Mouse (Mus musculus) T-helper 17 cell (primary cell): ENCODE data around the gene Megf8.

ENCODE experiments used
- in situ Hi-C, 2 experiments: fragments of 300-600 bp; cut with MboI, MseI; formaldehyde crosslinking; loops; 1 replicate in 1 of 2; 2 replicates in 1 of 2; pipeline ENCODE4 v1.15.1; 2025; ENCODE audit warnings: high pct_unique_total_duplicates in 2 of 2

The Megf8 gene

DNA sequence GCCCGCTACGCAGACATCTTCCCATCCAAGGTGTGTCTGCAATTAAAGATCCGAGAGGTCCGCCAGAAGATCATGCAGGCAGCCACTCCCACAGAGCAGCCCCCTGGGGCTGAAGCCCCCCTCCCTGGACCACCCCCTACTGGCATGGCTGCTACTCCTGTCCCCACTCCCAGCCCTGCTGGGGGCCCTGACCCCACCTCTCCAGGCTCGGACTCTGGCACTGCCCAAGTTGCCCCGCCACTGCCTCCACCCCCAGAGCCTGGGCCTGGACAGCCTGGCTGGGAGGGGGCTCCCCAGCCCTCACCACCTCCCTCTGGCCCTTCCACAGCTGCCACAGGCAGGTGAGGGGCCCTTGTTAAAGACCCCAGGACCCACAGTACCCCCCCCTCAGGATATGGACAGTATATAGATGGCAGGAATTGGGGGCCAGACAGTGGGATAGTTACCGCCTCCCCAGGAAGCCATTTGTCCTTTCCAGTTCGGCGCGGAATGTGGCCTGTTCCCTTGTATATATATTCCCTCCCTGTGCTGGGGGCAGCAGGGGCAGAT, 23.7 kb upstream of the Megf8 start:
- in situ Hi-C loops = no loop called here

DNA sequence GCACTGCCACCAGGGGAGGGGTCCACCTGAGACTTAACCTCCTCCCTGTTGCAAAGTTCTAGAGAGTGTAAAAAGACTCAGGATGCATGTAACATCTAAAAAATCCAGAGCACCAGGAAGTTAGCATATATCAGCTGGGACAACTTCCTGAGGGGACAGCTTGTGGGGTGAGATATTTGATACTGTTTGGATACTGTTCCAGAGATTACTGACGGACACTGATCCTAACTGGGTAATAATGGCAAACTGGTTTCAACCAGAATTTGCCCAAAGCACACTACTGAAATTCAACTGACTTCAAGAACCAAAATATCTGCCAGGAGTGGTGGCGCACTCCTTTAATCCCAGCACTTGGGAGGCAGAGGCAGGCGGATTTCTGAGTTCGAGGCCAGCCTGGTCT, 22.5 kb upstream of the Megf8 start:
- in situ Hi-C loops = no loop called here

DNA sequence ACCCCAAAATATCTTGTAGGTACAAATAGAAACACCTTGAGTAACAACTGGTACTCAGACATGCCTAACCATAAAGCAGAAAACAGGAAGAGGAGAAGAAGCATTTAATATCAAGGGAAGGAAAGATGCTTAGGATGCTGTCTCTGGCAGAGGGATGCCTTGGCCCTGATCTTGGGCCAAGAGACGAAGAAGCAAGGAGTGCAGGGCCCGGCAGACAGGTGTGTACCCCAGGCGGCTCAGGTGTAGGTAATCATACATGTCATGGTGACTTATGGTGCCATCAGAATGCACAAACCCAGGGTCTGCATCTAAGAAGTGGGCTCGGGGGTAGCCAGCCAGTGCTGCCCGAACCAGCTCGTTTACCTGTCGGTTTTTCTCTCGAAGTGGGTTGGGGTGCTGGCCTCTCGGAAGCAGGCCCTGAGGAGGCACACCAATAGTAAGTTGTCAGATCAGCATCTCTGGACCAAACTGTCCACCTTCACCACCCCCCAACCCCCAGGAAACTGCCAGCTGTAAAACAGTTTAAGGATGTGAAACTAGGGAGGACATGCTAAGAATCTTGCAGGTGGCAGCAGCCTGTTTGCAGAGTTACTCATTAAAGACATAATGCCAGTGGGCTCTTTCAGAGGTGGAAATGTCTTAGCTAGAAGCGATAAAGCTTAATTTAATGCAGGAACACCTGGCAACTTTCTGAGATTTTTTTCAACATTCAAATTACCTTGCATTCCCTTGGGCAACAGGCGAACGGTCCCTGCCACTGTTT, 21.8 kb upstream of the Megf8 start:
- in situ Hi-C loops = no loop called here

DNA sequence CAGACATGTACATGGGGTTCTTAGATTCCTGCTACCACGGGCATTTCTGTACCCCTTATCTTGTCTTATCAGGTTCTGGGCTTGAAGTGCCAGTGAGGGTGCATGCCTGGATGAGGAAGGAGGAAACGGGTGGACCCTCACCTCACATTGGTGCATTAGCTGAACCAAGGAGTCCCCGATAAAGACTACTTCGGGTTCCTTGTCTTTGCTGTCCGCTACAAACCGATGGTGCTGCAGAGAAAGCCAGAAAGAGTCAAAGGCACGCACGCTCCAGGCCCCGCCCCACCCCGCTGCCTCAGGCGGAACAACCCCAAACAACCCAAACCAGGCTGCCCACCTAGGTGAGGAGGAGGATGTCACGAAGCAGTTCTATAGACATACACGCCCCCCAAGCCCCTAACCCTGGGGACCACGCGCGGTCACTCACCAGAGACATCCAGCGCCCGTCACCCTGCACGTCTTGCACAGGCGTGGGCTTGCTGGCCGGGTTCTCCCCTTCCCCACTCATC, 20.0 kb upstream of the Megf8 start:
- in situ Hi-C loops = no loop called here

DNA sequence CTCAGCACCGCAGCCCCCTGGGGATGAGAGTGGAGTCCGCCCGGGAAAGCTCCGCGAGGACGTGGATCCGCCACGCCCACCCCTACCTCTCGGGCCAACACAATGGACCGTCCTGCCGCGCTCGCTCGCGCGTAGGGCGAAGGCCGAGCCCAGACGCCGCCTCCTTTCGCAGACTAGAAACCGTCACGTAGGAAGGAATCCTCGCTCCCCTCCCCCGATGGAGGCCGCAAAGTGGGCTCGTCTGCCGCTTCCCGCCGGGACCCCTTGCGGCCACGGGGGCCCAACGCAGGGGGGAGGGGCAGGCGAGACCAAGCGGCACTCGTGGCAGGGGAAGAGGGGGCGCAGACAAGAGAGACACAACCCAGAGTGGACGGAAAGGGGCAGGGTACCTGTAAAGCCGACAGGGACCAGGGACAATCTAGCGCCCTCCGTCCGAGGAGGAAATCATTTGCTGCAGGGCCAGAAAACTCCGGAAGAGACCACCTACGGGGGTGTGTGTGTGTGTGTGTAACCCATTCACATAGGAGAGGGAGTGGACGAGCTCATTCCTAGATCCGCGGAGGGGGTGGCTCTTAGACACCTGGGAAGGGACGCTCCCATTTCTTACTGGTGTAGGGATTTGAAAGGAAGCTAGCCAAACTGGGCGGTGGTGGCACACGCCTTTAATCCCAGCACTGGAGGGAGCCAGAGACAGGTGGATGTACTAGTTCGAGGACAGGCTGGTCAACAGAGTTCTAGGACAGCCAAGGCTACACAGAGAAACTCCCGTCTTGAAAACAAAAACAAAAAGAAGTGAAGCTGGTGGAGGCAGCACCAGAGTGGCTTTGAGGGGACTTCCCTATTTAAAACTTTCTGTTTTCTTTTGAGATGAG, 19.3 kb upstream of the Megf8 start, which contains the start of gene Pafah1b3:
Gene Pafah1b3 (minus strand): TSS at position 533 of the 872 bp plus-strand sequence.
- in situ Hi-C loops = no loop called here

DNA sequence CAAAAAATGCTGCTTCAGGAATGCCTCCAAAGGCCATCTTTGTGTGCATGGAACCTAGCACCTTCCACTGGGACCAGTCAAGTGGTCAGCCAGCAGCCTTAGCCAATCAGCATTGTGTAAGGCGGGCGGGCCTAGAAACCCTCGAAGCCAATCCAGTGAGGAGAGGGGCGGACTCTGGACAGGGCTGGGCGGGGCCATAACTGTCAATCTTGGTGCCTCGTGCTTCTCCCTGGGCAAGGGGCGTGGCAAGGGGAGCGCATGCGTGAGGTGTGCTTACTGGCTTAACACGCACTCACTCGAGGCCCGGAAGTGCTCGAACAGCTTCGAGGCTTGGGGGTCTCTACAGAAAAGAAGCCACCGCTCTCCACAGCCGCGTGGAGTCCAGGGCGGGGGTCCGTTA, 15.9 kb upstream of the Megf8 start, which contains the start of gene Prr19:
Gene Prr19 (plus strand): TSS at position 349 of the 400 bp plus-strand sequence.
- in situ Hi-C loops = no loop called here

DNA sequence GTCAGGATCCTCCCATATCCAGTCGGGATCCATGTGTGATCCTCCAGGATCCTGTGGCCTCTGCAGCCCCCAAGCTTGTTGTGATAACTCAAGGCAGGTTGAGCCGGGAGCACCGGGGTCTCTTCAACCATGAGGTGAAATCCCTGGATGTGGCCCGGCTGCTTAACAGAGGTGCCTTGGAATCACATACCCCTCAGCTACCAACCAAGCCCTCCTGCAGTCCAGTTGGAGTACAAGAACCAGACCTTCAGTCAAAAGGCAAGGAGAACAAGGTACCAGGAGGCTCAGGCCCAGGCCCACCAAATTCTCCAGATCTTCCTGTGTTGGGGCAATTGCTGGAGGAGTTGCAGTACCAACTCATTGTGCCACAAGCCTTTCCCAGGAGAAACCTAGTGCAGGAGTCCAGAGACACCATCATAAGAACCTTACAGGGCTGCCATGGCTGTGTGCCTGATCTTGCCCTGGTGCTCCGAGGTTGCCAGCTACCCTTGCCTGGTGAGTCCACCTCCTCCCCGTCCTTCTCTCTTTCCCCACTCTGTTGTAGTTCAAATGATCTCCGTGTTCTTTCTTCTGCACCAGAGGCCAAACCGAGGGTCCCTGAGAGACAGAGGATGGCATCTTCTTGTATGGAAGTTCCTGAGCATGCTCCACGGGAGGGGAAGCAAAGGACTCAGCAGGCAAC, 13.8 kb upstream of the Megf8 start:
- in situ Hi-C loops = no loop called here

DNA sequence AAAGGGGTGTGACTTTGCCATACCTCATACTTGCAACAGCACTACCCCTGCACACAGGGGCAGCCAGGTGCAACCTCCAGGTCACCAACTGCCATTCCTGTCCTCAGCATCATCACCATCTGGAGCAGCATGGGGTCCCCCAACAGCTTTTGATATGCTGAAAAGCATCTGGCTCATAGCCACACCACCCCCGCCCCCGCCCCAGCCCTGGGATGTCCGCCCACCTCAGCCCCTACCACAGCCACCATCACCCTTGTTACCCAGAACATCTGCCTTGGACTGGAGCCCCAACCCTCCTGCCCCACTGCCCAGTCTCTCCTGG, 13.3 kb upstream of the Megf8 start:
- in situ Hi-C loops = no loop called here

DNA sequence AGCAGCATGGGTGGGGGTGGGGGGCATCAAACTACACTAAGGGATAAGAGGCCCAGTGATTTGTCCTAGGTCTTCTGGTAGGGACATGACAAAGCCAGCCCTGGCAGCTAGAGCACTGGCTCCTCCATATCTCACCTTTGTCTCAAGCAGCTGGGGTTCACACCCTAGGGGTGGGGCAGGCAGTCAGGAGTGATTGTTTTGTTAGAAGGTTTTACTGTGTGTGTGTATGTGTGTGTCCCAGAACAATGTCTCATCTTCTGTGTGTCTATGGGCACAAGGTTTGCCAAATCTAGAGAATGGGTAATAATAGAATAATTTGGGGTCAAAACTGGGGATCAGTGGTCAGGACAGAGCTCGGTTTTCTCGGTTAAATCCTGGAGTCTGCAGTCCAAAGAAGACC, 11.5 kb upstream of the Megf8 start:
- in situ Hi-C loops = no loop called here

DNA sequence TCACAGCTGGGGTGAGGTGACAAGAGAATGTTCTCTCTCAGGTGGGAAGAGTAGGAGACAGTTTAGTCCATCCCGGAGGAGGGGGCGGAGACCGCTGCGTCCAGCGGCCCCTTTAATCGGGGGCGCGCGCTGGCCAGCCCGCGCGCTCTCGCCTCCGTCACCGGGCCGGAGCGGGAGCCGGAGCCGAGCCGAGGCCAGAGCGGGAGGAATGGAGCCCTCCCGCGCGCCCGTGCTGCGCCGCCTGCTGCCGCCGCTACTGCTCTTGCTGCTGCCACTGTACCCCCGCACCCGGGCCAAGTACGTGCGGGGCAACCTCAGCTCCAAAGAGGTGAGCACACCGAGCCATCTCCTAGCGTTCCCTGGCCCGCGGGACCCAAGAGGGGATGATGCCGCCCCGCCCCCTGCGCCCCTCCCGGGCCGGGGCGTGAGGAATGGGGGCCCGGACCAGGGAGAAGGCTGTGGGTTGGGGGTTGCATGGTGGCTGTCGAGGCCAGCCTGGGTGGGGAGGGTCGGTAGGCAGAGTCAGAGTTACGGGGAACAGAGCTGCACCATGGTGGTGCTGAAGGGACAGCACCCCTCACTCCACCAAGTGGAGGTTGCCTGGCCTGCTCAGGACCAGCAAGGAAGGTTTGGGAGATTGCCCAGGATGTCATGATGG, 10.9 kb upstream of the Megf8 start, which contains the start of gene Tmem145:
Gene Tmem145 (plus strand): TSS at position 151 of the 658 bp plus-strand sequence.
- in situ Hi-C loops = no loop called here

DNA sequence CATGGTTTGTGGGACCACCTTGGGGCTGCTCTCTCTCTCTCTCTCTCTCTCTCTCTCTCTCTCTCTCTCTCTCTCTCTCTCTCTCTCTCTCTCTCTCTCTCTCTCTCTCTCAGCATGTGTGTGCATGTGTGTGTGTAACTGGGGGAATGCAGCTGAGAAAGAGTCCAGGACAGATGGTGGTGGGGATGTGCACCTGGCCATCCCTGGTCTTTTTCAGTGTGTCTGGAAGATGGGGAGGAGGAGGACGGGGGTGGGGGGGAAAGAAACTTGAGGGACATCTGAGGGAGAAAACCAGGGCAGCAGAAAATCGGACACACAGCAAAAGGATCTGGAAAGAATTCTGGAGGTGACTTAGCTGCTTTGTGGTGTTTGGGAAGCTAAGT, 10.4 kb upstream of the Megf8 start:
- in situ Hi-C loops = no loop called here

DNA sequence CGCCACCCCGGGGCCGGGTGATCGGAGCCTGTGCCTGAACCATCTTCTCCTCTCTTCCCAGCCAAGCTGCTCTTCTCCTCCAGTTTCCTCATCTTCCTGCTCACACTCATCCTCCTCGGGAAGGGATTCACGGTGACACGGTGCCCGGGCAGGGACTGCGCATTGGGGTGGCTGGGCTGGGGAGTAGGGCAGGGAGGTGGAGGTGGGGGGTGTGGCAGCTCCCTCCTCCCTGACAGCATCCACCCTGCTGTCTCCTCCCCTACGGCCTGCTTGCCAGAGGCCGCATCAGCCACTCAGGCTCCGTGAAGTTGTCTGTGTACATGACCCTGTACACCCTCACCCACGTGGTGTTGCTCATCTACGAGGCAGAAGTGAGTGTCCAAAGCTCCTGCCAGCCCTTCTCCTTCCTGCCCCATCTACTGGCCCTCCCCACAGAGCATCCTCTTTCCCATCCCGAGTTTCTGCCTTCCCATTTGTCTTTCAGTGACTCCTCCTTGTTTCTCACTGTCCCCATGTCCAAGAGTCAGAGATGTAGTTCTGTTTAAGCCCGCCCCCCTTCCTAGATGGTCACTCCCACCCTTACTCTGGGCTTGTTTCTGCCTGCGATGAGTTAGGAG, 8.2 kb upstream of the Megf8 start:
- in situ Hi-C loops = no loop called here

DNA sequence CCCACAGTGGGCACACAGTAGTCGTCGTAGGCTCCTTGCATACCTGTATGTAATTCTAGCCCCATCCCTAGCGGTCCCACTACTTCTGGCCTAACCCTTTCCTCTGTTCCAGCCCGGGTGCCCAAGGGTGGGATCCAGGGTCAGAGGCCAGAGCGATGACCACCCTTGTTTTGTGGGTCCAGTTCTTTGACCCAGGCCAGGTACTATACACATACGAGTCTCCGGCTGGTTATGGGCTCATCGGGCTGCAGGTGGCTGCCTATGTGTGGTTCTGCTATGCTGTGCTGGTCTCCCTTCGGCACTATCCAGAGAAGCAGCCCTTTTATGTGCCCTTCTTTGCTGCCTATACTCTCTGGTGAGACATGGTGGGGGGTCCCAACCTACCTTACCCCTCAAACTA, 7.5 kb upstream of the Megf8 start:
- in situ Hi-C loops = no loop called here

DNA sequence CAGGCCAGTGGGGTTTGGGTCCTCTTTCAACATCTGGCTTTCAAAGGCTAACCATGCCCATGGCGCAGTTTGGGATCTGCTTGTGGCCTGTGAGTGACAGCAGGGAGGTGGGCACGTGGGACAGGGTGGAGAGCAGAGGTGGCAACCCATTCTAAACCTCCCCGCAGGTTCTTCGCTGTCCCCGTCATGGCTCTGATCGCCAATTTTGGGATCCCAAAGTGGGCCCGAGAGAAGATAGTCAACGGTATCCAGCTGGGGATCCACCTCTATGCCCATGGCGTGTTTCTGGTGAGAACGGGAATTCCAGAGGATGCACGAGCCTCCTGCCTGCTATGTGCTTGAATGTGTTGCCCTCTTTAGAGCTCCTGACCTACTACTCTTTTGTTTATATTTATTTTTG, 5.8 kb upstream of the Megf8 start:
- in situ Hi-C loops = no loop called here

DNA sequence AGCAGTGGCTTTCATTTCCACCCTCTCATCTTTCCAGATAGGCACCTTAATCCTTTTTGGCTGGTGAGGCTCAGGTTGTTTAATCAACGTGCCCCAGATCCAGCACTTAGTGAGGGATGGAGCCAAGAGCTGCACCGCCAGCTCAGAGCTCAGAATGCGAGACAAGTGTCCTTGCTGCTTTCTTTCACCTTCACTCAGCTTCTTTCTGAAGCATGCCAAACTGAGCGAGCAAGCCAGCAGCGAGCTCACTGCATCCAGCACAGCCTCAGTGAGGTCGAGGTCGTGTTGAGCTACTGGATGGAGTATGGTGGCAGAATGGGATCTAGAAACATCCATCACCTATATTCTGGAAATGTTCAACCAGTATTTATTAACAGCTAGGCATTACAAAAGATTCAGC, 3.6 kb upstream of the Megf8 start:
- in situ Hi-C loops = no loop called here

DNA sequence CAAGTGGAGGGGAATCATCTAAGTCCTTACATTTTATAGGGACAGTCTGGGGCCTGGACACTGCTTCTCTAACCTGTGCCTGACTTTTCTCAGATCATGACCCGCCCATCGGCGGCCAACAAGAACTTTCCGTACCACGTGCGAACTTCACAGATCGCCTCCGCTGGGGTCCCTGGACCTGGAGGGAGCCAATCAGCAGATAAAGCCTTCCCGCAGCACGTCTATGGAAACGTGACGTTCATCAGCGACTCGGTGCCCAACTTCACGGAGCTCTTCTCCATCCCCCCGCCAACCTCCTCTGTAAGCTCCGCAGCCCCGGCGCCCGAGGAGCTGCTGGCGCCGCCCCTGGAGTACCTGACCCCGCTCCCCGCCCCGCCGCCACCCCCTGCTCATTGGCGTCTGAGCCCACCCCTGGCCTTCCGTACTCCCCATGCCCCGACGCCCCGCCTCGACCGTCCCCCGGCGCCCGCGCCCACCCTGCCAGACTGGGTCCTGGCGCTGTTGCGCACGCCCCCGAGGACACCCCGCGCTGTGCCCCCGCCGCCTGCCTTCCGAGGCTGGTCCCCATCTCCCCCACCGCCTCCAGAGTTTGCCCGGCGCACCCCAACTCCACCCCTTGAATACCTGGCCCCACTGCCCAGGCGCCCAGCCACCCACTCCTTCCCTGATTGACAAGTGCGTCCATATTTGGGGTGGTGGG, 2.2 kb upstream of the Megf8 start:
- in situ Hi-C loops = loop anchor here in 1 of 2 experiments (5.0 kb wide), 1 partner anchor 78 kb away; no protein-coding TSS in a partner anchor

DNA sequence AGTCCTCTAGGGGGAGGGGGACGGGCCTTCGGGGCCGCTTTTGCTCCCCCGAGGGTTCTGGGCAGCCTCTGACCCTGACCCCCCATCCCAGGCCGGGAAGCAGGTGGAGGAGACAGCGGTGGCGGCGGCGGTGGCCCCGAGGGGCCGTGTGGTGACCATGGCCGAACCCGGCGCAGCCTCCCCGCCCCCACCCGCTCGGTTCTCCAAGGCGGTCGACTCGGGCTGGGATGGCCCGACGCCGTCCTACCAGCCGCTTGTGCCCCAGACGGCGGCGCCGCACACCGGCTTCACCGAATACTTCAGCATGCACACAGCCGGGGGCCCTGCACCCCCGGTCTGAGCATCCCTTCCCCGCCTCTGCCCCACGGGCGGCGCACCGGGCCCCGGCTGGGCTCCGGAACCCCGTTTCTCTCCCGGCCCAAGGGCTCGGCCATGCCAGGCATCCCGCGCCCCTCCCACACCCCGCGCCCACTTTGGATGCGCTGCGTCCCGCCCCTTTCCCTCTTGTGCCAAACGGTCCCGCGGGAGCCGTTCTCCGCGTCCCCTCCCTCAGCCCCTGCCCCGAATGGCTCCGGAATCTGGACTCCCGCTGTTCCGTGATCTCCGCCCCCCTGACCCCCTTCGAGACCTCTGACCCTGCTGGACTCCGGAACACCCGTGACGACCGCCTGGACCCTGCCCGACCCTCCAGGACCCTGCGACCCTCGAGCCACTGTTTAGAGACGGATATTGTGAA, 1.5 kb upstream of the Megf8 start:
- in situ Hi-C loops = loop anchor here in 1 of 2 experiments (5.0 kb wide), 1 partner anchor 77 kb away; no protein-coding TSS in a partner anchor

DNA sequence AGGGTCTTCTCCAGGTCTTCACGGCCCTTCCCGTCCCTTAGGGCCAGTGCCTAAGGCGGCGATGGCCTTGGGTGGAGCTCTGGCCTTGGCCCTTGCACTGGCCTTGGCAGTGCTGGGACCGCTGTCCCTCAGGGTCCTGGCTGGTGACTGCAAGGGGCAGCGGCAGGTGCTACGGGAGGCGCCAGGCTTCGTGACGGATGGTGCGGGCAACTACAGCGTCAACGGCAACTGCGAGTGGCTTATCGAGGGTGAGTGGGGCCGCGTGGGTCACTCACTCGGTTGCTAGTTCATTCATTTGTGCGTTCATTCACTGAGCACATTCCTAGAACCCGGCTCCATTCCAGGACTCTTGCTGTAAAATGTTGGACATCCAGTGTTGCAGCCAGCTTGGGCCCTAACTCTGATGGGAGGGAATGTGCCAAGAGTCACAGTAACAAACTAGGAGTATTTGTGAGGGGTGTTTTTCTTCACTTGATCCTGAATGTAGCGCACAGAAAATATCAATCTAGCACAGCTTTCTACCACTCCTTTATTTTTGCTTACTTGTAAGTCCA, 559 bp downstream of the Megf8 start:
- in situ Hi-C loops = loop anchor here in 1 of 2 experiments (5.0 kb wide), 1 partner anchor 75 kb away; no protein-coding TSS in a partner anchor

DNA sequence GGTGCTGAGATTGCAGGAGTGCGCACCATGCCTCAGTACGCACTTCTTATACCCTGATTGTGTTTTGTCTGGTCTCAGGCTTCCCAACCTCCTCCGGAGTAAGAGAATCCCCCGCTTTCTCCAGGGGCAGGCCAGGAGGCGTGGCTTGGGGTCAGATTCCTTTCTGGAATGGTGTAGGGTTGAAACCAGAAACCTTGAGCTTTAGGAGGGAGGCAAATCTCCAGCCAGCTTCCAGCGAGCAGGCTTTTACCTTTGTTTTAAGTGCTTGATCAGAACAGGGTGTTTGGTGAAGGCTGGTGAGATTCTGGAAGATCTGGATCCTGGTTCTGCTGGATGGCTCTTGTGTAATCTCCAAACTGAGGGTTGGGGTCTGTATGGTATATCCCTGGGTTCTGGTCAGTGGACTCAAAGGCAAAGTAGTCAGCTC, 5.1 kb downstream of the Megf8 start:
- in situ Hi-C loops = no loop called here
